Mouse (Mus musculus): ENCODE measurements around the gene Cit.

Cit gene

DNA sequence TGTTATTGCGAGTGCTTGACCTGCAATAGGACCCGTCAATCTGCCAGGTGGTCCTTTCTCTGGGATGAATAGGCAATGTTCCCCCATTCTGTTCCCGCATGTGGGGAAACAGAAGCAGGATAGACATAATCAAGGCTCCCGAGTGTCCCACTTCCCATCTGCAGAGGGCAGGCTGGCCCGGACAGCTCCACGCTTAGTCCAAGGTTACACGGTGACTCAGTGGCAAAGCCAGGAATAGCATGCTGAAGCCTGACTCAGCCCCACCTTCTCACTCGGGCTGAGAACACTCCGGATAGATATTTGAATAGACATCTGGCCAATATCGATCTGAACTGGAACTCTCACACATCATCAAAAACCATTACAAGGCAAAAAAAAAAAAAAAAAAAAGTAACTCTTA is 130.6 kb downstream of the Cit start:
- DNase-seq (ENCODE audit: low read depth) = no peak

- no peak for DNase-seq (ENCODE audit: low read depth)
These were observed 131.4 kb downstream of the Cit start for GRCm38 (mm10) chr5:115976446-115976845.

DNA sequence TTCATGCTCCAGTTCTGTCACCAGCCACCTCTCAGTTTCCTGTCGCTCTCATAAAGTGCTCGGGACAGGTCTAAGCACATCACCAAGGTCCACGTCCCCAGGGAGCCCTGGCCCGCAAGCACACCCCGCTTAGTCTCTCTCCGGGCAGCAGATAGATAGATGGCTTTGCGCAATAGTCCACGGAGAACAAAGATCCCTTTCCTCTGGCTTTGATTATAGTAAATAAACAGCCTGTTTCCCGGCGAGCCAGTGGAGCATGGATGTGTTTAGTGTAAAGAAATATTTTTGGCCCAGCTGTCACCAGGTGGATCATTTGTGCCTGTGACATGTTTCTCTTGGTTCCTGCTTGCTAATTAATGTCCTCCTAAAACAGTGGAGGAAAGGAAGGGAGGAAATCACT is 132.2 kb downstream of the Cit start:
- no peak for DNase-seq (ENCODE audit: low read depth)

DNA sequence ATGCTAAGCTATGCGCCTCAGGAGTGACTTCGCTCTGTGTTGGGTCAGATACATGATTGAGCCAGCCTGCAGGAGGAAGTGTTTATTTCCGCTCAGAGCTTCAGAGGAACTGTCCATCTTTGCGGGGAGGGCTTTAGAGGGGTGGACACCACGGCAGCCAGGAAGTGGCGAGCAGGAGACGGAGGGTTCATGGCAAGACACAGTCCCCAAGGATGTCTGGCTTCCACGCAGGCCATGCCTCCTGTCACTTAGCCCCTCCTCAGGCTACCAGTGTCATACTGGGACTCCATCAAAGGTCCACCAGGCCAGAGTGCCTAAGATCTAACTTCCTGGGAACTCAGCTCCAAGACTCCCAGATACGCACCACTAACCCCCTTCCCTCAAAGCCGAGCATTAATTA is 132.7 kb downstream of the Cit start:
- no peak for DNase-seq (ENCODE audit: low read depth)

- no peak for DNase-seq (ENCODE audit: low read depth)
These were observed 133.2 kb downstream of the Cit start for GRCm38 (mm10) chr5:115978255-115978654.

DNA sequence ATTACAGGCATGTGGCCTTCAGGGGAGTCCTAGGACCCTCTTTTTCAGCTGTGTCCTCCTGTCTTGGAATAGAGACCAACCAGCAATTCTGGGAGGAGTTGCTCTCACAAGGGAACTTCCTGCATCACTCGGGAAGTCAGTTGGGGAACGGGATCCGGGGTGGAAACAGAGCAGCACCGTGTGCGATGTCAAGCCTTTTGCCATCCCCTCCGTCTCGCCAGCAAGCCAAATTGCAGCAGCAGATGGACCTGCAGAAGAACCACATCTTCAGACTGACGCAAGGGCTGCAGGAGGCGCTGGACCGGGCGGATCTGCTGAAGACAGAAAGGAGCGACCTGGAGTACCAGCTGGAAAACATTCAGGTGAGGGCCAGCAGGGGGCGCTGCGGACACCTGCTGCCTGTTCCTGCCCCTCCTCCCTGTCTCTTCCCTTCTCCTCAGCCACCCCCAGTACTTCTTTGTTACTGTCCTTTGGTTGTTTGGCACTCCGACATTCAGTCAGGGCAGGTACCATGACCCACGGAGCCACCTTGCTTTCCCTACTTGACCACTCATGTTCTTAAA is 134.1 kb downstream of the Cit start:
- peak; percentile 39 for DNase-seq (ENCODE audit: low read depth)

- no peak for DNase-seq (ENCODE audit: low read depth)
These were observed 135.5 kb downstream of the Cit start for GRCm38 (mm10) chr5:115980537-115980936.

- no peak for DNase-seq (ENCODE audit: low read depth)
These were observed 137.7 kb downstream of the Cit start for GRCm38 (mm10) chr5:115982671-115983373.

DNA sequence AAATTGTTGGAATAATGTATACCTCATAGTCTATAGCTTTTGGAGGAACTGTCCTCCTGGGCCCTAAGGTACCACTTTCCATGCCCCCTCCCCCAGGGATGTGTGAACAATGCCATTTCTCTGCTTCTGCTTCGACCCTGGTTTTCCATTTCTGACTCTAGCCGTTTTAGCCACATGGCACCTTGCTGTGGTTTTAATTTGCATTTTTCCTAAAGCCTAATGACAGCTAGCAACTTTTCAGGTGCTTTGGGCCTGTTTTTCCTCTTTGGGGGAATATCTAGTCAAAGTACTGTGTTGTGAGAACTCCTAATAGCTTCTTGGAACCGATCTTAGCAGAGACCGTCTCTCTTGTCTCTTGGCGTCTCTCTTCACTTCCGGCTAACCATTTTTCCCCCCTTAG is 139.3 kb downstream of the Cit start:
- no peak for DNase-seq (ENCODE audit: low read depth)

DNA sequence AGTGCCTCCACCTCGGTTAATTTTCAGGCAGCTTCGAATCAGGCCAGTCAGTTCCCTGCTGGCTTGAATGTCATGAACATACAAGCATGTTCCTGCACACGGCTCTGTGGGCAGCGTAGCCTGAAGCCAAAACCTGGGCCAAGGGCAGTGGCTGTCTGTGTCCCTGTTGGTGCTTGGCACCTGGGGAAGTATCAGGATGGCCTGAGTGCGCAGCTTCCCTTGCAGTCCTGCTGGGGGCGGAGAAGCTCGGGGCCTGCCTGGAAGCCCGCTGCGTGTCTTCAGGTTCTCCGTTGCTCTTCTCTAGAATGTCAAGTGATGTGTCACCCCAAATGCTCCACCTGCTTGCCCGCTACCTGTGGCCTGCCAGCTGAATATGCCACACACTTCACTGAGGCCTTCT is 140.0 kb downstream of the Cit start:
- no peak for DNase-seq (ENCODE audit: low read depth)

- no peak for DNase-seq (ENCODE audit: low read depth)
These were observed 142.2 kb downstream of the Cit start for GRCm38 (mm10) chr5:115987284-115987683.

GRCm38 (mm10) chr5:115991717-115992116 is 146.6 kb downstream of the Cit start:
- DNase-seq (ENCODE audit: low read depth) = no peak

DNA sequence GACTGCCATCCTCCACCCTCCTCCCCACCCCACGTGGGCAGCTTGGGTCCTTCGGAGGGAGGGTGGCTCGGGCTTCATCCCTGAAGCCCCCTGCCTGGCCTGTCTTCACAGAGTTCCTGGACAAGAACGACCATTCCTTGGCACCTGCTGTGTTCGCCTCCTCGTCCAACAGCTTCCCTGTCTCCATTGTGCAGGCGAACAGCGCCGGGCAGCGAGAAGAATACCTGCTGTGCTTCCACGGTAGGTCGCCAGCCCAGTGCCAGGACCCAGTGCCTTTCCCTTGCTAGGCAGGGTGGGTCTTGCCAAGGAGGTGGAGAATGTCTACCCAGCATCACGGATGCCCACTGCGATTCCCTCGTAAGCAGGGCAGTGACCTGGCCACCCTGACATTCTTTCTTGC is 149.0 kb downstream of the Cit start:
- no peak for DNase-seq (ENCODE audit: low read depth)

GRCm38 (mm10) chr5:115997376-115997775 is 152.3 kb downstream of the Cit start:
- no peak for DNase-seq (ENCODE audit: low read depth)

DNA sequence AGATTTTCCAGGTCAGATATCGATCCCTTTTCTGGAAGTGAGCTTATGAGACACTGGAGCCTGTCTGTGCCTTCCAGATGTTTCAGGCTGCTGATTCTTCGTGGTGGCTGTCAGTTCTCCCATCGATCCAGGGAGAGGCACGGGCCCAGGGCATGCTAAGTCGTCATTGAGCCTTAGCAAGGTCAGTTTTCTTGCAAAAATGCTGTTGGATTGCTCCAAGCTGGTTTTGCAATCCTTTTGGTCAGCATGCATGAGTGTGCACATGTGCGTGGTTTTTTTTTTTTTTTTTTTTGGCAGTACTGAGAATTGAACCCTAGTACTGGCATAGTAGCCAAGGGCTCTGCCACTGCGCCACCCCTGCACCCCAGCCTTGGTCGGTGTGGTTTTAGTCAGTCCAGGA is 158.1 kb downstream of the Cit start:
- no peak for DNase-seq (ENCODE audit: low read depth)

GRCm38 (mm10) chr5:116003825-116004224 is 158.7 kb downstream of the Cit start:
- DNase-seq (ENCODE audit: low read depth) = no peak

DNA sequence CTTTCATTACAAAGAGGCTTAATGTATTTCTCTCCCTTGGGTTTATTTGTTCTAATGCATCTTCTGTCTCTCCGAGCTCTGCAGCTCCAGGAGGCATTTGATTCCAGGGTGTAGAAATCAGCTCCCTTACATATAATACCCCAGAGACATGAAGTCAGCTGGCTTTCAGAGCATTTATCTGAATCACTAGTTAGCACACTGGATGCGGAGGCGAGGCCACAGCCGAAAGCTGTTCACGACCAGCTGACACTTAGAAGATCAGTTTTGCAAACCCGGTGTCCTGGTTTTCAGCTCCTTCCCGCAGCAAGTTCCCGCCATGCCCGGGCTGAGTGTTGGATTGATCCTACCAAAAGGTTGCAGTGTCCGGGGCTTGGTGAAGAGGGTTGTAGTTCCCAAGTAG is 159.2 kb downstream of the Cit start:
- DNase-seq (ENCODE audit: low read depth) = no peak

DNA sequence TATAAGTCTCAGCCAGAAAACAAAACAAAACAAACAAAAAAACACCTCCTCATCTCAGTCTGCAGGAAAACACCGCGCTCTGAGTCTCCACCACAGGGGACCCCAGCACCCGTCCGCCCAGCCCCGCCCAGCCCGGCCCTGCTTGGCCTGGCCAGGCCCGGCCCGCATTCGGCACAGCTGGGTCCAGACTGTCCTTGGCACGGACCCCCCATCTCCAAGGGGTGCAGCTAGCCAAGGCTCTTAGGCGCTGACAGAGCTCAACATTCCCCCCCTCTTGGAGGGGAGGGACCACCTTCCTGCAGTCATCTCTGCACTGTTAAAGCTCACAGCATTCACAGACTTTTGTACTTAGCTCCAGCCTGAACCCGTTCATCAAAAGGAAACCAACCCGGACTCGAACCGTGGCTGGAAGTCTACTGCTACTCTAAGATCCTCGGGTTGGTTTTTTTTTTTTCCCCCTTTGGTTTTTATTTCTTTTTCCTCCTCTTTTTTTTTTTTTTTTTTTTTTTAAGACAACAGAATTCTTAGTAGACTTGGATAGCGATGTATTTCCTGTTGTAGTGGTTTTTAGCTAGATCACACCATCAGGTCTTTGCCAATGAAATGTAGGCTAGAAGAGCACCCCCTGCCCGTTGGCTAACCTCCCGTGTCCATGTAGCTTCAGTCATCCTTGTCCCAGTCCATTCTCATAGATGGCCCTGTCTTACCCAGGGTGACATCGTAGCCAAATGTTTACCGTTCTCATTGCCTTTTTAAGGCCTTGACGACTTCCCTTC is 161.4 kb downstream of the Cit start:
- no peak for DNase-seq (ENCODE audit: low read depth)

- no peak for DNase-seq (ENCODE audit: low read depth)
These were observed 162.6 kb downstream of the Cit start for GRCm38 (mm10) chr5:116007723-116008122.

DNA sequence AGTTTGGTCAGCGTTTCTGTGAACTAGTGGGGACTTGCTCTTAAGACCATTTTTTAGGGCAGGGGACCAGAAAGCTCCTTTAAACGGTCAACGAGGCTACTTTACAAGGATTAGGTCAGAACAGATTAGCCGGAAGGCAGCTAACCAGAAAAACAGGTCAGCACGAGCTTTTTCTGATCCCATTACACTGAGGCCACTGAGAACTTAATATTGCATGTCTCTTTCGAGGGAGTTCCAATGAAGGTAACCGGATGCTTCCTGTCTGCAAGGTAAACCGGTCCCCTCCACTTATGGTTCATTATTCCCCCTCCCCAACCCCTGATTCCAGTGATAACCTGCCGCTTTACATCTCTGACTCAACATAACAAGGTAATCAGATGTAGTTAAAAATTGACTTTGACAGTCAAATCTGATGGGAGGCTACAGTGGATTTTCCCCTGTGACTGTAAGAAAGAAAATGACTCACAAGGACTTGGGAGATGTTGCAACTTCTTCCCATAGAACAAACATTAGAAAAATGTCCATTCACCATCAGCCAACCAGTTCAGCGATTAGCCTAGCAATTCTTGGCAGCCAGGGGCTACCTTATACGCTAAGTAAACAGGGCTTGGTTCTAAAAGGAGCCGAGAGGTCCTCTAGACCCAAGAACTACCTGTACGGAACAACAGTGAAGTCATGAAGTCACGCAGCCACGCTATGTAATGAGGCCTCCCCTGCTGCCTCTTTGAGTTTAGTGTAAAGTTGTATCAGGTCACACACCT is 164.2 kb downstream of the Cit start:
- DNase-seq (ENCODE audit: low read depth) = no peak

DNA sequence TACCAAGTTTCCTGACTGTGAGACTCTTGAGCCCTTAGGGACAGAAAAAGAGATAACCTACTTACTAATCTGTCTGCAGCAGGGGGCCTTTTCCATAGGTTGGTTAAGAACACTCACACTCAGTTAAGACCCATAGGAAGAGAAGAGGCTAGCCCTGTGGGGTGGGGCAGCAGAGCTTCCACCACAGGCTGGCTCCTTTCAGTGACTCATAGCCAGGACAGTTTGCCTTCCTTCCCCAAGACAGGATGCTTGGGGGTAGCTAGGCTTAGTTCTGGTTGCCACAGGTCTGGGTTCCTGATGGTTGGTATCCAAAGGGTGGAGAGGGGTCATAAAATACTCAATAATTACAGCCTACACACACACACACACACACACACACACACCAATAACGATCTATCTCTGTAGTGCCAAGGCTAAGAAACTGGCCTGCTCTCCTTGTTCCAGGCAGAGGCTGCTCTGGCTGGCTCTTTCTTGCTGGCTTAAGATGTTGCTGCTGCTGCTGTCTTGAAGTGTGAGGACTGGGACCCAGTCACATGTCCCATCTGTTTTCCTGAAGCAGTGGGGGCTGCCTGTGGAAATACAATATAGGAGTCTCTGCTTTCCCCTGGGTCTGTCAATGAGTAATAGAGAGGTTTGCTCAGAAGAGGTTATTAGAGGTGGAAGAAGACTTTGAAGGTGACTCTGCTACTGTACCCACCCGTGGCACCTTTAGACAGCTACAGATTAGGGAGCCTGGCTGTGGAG is 165.0 kb downstream of the Cit start:
- no peak for DNase-seq (ENCODE audit: low read depth)

DNA sequence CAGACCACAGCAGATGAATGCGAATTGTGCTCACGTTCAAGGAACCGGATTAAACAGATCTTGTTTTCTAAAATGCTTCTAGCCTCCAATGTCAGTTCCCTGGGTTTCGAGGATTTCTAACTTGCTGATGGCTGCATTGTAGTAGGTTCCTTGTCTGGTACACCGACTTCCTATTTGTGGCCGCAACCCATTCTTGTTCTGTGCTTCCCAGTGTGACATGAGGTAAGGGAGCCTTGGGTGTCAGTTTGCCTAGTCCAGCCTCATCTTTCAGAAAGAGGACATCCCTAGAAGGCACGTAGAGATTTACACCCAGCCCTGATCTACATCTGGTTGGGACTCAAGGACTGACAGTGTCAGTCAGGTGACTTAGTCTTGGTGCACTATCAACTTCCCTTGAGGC is 166.6 kb downstream of the Cit start:
- DNase-seq (ENCODE audit: low read depth) = no peak
